Mouse (Mus musculus): ENCODE measurements at regions not wholly inside any gene's neighbourhood (a gene's known extent, or its start where the extent isn't known, plus 50 kb on each side); places are given as distances from the start of the nearest gene placed in this dataset.

DNA sequence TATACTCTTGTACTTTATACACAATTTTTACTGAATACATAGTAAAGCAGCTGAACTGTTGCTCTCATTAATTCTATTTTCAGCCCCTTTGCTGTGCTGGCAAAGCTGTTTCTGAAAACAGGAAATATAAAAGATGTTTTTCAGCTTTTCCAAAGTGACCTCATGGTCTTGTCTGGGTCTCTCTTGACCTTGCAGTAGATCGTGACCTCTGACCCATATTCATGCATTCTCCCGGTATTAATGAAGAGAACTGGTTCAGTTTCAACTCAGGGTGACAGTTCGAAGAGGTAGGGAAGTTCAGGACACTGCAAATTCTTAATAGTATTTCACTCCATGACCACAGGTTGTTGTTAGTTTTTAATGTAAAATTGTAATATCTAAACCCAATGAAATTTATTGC, 56.7 kb upstream of the Ankrd50 start:
- Histone ChIP-seq H3K9me3 (ENCODE audit: low read length) (no peaks in the 10 kb centered on the region), H3K9ac (replicated peaks; ENCODE audit: low read length) (no peak overlapping the region), H3K4me1 (ENCODE audit: insufficient read depth, low read length) (no peaks in the 10 kb centered on the region), H3K4me3 (ENCODE audit: low read length) (no peak overlapping the region), H3K36me3 (ENCODE audit: insufficient read depth, low read length) (no peaks in the 10 kb centered on the region), H3K27me3 (ENCODE audit: insufficient read depth, low read length) (no peaks in the 10 kb centered on the region), H3K27ac (no peak overlapping the region), H3K4me2 (ENCODE audit: low read depth, low read length) (no peak overlapping the region)
- no peak for DNase-seq (ENCODE audit: low spot score)
- 78% methylated on average over 3 of the region's 3 CpGs for WGBS
- no peak for ATAC-seq
- no peak for TF ChIP-seq CTCF (IDR thresholded peaks at IDR 0.05; ENCODE audit: low read depth)

GRCm38 (mm10) chr3:38538309-38538708, 53.7 kb upstream of the Ankrd50 start:
- 75% methylated on average over 2 of the region's 2 CpGs for WGBS
- Histone ChIP-seq H3K27ac (no peak overlapping the region), H3K9me3 (ENCODE audit: low read length) (no peaks in the 10 kb centered on the region), H3K4me2 (ENCODE audit: low read depth, low read length) (no peak overlapping the region), H3K9ac (replicated peaks; ENCODE audit: low read length) (no peak overlapping the region), H3K36me3 (ENCODE audit: insufficient read depth, low read length) (no peaks in the 10 kb centered on the region), H3K4me1 (ENCODE audit: insufficient read depth, low read length) (no peaks in the 10 kb centered on the region), H3K27me3 (ENCODE audit: insufficient read depth, low read length) (no peaks in the 10 kb centered on the region), H3K4me3 (ENCODE audit: low read length) (no peak overlapping the region)
- DNase-seq (ENCODE audit: low spot score), result no peak
- no peak for TF ChIP-seq CTCF (IDR thresholded peaks at IDR 0.05; ENCODE audit: low read depth)
- ATAC-seq, result no peak

- DNase-seq (ENCODE audit: low spot score) (no peak), ATAC-seq (no peak)
- no peak overlapping the region for H3K4me3 ChIP-seq (ENCODE audit: low read length)
- H3K36me3 ChIP-seq (ENCODE audit: insufficient read depth, low read length), result no peaks in the 10 kb centered on the region
- H3K9ac ChIP-seq (replicated peaks; ENCODE audit: low read length), result no peak overlapping the region
- no peaks in the 10 kb centered on the region for H3K27me3 ChIP-seq (ENCODE audit: insufficient read depth, low read length)
- no peak overlapping the region for H3K4me2 ChIP-seq (ENCODE audit: low read depth, low read length)
- TF ChIP-seq CTCF (IDR thresholded peaks at IDR 0.05; ENCODE audit: low read depth), result no peak
- H3K27ac ChIP-seq, result no peak overlapping the region
- H3K4me1 ChIP-seq (ENCODE audit: insufficient read depth, low read length), result no peaks in the 10 kb centered on the region
- H3K9me3 ChIP-seq (ENCODE audit: low read length), result no peaks in the 10 kb centered on the region
Observed at GRCm38 (mm10) chr3:38537770-38538169, 53.1 kb upstream of the Ankrd50 start.

Small RNA genes in the stretch of these regions (microRNA-seq; reads per million reads assigned to microRNA genes)
- 0 reads per million in 2 experiments for gene Gm24462
